Mouse (Mus musculus) ZHBTc4 (cell line): ENCODE results near the gene Palm2.
A peak's percentile ranks its signal among the peaks of the same experiment; 100 is the strongest.

Experiments used
- DNase-seq: peaks from one replicate; pipeline ENCODE4 v3.0.0-alpha.2; 2011; ENCODE audit warnings: low read depth, low spot score

Palm2 gene

GRCm38 (mm10) chr4:57670813-57671469 is 236.9 kb downstream of the Palm2 start:
- DNase-seq = no peak

GRCm38 (mm10) chr4:57672541-57672940 is 238.5 kb downstream of the Palm2 start:
- no peak for DNase-seq

DNA sequence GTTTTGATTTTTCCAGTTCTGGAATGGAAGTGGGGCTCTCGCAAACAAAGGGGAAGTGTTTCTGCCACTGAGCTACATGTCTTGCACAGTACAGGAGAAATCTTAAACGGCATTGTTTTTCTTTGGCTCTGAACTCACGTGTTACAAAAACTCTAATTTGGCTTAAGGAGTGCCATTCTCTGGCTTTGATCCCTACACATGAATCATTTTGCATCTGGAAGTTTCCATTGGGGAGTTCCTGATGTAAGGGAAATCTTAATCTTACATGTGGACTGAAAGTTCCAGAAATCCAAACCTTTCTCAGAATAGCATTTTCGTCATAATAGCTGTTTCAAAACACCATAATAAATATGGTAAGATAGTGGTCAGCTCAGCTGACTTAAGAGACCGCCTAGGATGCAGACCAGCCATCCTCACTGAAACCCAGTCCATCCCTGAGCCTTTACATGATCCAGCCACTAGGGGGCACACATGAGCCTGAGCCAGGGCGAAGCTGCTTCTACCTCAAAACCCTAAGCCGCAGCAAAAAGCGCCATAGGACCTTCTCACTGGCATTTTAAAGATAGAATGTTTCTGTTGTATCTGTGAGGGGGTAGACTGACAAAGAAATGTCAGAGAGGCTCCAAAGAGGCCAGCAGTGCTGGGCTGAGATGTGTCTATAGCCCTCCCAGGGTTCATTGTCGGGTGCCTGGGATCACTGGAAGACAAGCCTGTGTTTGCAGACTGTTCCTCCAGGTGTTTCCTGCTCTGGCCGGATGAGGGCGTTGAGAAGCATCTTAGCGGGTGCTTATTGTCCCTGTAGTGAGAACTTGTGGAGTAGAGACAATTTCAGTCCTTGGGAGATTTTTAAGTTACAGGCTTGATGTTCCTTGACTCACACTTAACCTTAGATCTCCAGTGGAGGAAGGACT is 239.2 kb downstream of the Palm2 start:
- peak; percentile 93 for DNase-seq

DNA sequence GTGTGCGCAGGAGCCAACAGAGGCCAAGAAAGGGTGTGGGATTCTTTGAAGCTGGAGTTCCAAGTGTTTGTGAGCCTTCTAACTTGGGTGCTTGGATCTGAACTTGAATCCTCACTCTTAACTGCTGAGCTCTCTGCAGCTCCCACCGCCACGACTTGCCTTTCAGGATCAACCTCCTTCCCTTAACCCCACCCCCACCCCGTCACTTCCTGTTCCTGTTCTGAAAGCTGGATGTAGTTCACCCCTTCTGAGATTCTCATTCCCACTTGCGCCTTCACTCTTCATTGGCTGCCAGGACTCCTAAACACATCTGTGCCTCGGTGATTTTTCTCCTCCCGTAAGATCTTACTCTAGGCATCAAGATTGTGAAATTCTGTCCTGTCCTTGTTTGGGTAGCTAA is 240.3 kb downstream of the Palm2 start:
- peak; percentile 89 for DNase-seq

DNA sequence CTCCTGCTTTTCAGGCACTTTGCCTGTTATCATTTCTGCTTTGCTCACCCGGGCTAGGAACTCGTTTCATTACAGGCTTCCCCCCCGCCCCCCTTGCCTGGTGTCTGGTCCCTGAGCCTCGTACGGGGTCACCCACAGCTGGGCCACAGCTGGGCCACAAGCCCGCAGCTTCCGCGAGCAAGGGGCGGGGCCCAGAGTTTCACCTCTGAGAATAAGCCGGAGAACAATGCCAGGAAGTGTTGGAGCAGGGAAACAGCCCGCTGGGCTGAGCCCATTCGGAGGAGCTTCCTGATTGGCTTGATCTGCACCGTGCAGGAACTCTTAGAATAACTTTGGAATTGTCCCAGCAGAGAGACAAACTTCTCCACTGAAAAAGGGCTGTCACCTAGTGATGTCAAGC is 241.3 kb downstream of the Palm2 start:
- DNase-seq = peak; percentile 82

- no peak for DNase-seq
Observed at GRCm38 (mm10) chr4:57677916-57678315, 243.9 kb downstream of the Palm2 start.

DNA sequence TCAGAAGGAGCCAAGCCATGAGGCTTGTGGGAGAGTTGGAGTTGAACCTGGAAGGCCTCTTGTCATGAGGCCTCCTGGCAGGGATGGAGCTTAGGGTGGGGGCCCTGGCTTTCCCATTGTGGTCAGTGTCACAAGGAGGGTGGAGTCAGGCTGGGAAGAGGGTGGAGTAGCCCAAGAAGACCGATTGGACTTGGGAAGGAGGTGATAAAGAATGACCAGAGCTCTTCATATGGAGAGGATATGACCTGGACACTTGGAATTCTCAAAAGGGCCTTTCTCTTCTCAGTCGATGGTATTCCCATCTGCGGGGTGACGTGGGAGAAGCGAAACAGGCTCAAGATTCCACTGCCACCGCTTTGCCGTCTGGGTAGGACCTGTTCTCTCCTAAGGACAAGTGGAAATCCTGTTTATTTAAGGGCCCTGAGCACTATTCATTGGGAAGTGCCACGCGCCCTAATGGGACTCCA is 245.0 kb downstream of the Palm2 start:
- no peak for DNase-seq

DNA sequence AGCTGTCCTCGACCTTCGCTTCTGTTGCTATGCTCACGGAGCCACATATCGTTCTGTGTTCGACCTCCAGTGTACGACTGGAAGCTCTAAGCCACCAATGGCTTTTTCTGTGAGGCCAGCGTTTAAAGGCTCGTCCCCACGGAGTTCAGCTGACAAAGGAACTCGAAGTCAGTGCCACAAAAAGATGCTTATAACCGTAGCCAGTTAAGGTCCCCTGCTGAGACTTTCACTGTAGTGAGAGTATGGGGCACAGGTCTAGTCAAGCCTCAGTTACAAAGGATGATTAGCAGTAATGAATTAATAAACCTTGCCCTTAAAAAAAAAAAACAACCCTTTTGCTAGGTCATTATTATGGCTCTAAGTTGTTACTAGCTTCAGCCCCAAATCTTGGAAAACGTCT is 246.1 kb downstream of the Palm2 start:
- no peak for DNase-seq

GRCm38 (mm10) chr4:57681511-57681910 is 247.5 kb downstream of the Palm2 start:
- peak; percentile 74 for DNase-seq

GRCm38 (mm10) chr4:57682341-57682740 is 248.3 kb downstream of the Palm2 start:
- DNase-seq = no peak

DNA sequence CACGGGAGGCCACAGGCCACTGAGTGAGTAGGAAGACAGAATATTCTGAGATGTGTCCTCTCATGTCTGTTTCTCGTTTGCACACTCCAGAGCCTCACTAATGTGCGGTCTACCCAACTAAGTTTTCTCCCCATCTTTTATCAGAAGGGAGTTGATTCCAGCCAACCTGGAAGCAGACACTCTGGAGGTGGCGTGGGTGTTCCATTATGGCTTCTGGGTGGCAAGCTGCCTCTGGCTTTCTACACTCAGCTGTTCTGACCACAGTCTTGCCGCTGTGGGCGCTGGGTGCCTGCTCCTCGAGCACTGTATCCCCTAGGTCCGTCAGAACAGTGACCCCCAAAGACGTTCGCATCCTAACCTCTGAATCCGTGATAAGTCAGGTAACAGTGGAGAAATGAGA is 248.9 kb downstream of the Palm2 start:
- DNase-seq = no peak

DNA sequence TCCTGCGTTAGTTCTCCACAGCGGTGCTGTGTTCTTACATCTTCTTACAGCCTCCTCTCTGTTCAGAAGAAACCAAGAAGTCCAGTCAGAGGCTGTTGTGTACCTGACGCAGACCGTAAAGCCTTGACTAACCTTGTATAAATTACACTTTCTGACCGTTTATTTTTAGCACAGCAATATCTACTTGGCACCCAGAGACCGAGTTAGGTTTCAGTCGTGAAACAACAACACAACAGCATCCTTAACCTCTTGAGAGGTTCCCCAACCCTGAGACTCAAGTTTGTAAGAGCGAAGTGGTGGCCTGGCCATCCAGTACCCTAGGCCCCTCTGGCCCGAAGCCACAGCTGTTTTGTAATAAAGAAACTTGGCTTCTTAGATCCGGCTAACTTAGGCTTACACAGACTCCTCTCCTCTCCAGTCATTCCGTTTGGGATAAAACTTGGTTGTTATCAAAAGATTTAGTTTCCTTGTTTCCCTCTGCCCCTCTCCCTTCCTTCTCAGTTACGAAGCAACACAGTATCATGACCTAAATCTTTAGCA is 250.7 kb downstream of the Palm2 start:
- no peak for DNase-seq

- DNase-seq = no peak
Observed at GRCm38 (mm10) chr4:57686736-57687135, 252.7 kb downstream of the Palm2 start.

GRCm38 (mm10) chr4:57687583-57687982 is 253.5 kb downstream of the Palm2 start:
- no peak for DNase-seq

DNA sequence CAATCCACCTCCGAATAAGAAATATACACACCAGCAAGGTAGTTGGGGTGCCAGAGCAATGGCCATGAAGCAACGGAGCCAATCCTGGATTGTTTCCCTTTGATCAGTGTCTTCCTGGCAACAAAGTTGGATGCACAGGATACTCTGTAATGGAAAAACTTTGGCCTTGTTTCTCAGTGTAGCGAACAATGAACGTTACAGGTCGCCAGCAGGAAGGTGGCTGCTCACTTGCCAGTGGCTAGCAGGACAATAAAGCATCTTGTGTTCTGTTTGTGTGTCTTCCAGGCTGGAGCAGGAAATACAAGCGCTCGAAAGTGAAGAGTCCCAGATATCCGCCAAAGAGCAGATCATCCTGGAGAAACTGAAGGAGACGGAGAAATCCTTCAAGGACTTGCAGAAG is 254.1 kb downstream of the Palm2 start:
- DNase-seq = no peak

- peak; percentile 71 for DNase-seq
Observed at GRCm38 (mm10) chr4:57690001-57690400, 256.0 kb downstream of the Palm2 start.

GRCm38 (mm10) chr4:57690805-57691204 is 256.8 kb downstream of the Palm2 start:
- peak; percentile 97 for DNase-seq

DNA sequence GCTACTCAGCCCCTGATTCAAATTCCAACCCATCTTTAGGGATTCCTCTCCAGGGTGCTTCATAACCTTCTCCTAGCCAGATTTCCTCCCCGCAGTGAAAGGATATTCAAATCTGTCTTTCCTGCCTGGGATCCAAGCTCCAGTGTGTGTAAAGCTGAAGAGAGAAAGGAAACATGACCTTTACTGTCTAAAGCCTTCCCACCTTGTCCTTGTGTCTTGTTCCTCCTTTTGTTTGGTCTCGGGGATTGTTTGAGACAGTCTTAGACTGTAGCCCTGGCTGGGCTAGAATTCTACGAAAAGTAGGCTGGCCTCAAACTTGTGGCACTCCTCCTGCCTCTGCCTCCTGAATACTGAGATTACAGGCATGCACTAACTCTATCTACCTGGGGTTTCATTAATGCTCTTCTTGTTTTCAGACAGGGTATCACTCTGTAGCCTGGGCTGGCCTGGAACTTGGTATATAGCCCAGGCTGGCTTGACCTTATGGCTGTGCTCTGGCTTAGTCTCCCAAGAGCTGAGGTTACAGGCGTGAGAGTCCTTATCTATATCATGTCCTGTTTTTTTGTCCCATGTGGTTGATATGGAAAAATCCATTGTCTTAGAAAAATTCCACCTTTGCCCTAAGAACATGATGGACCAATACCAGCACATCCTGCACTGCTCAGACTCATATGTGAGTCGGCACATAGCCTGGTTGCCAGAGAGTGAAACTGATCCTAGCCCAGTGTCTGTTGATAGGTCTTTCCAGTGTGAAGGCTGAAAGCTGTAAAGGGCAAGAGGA is 260.5 kb downstream of the Palm2 start:
- DNase-seq = peak; percentile 72

GRCm38 (mm10) chr4:57696955-57697354 is 262.9 kb downstream of the Palm2 start:
- no peak for DNase-seq

DNA sequence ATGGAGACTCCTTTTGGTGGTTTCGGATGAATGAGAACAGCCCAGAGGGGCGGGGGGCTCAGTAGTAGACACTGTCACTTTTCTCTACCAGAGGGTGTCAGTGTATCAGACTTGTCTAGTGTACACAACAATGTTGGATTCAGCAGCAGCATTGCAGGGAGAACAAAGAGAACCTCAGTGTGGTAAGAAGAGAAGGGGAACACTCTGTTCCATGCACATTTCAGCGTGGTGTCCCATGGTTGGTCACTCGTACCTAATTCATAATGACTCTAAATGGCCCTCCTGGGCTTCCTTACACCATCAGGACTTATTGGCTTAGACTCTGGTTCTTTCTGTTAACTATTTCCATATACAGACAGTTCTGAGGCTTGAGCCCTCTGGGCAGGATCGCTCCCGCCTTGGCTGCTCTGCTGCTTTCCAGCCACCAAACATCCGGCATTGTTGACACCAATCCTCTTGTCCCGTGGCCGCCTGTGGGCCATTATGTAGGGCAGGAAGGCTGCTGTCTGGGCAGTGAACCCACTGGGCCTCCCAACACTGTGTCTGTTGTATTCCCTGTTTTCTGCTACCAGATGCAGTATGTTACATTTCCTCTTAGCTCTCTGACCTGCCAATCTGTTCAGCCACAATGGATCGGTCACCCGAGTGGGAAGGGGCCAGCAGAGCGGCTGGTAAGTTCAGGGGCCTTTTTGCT is 264.0 kb downstream of the Palm2 start:
- no peak for DNase-seq

DNA sequence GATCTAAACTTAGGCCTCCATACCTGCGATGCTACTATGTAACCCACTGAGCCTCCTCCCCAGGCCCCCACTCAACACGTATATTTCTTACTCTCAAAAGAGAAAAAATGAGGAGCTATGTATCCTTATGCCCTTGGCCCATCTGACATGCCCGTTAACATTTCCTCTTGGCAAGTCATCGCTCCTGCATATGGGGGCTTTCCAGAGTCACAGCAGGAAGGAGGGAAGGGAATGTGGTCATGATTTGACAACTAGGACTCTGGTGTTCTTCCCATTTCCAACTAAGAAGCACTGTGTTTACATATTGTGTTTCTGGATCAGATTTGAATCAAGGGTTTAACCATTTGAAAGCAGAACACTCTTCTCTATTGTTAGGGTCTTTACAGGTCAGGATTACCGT is 267.5 kb downstream of the Palm2 start:
- no peak for DNase-seq
